Mouse (Mus musculus) liver, embryonic 12.5 days (tissue): ENCODE measurements around the gene Pdcl3. TPM values are rescaled to one million over a fixed set of nuclear protein-coding genes. Genes with fewer than 3 reads are reported as not detected.
A peak's percentile ranks its signal among the peaks of the same experiment; 100 is the strongest.
"Not testable (repeated sequence)": the region's sequence is repeated elsewhere in the genome, so short reads cannot be mapped to it uniquely, and the experiment has no call there.

Experiments used
- ATAC-seq: fragments of 200-750 bp; cut with Nextera tagmentation; 2 replicates; pipeline ENCODE4 v1.8.0; 2017; ENCODE audit warnings: moderate number of reproducible peaks, mild to moderate bottlenecking, moderate library complexity
- H3K27ac ChIP-seq: fragments of 300-500 bp; sonication (generic); 2 replicates; pipeline ENCODE4 v1.5.1; 2016; ENCODE audit warnings: mild to moderate bottlenecking
- H3K27me3 ChIP-seq: fragments of 300-500 bp; sonication (generic); replicated peaks from 2 replicates; pipeline ENCODE4 v1.6.1; 2016; ENCODE audit warnings: mild to moderate bottlenecking, moderate library complexity
- H3K36me3 ChIP-seq: fragments of 300-500 bp; sonication (generic); 2 replicates; pipeline ENCODE4 v1.6.1; 2016; ENCODE audit warnings: mild to moderate bottlenecking, moderate library complexity
- H3K4me1 ChIP-seq: fragments of 300-500 bp; sonication (generic); 2 replicates; pipeline ENCODE4 v1.6.1; 2016
- H3K4me2 ChIP-seq: fragments of 300-500 bp; sonication (generic); 2 replicates; pipeline ENCODE4 v1.6.1; 2016; ENCODE audit warnings: mild to moderate bottlenecking, moderate library complexity
- H3K4me3 ChIP-seq: fragments of 300-500 bp; sonication (generic); 2 replicates; pipeline ENCODE4 v1.5.1; 2016; ENCODE audit warnings: mild to moderate bottlenecking, moderate library complexity
- H3K9ac ChIP-seq: fragments of 300-500 bp; sonication (generic); 2 replicates; pipeline ENCODE4 v1.6.1; 2016; ENCODE audit warnings: mild to moderate bottlenecking, moderate library complexity
- H3K9me3 ChIP-seq: fragments of 300-500 bp; sonication (generic); replicated peaks from 2 replicates; pipeline ENCODE4 v1.6.1; 2016; ENCODE audit warnings: mild to moderate bottlenecking, moderate library complexity
- WGBS: fragments of 180-500 bp; shearing (Covaris S2); methylation state at CpG from one replicate; pipeline ENCODE4 v1.1.7; 2016; ENCODE audit not compliant: insufficient replicate concordance; 5-methylcytosine and 5-hydroxymethylcytosine counted together
- polyA plus RNA-seq: library from polyadenylated mRNA; unstranded; fragments of >200 nt; fragmentation: Nextera tagmentation; extraction: Ambion mirVana; gene quantifications from 2 replicates; pipeline ENCODE4 v1.2.1, GENCODE M21; 2016

Pdcl3 gene
- polyA plus RNA-seq, 1 experiment from 2014 or later: 61.0 TPM

- H3K4me2 ChIP-seq: no peak overlapping the region
- WGBS: 73% methylated on average over 7 of the region's 7 CpGs
- no peak overlapping the region for H3K27ac ChIP-seq
- H3K4me3 ChIP-seq: no peak overlapping the region
- H3K9me3 ChIP-seq: no peaks in the 10 kb centered on the region
- H3K4me1 ChIP-seq: no peaks in the 10 kb centered on the region
- no peak for ATAC-seq
- H3K27me3 ChIP-seq: peaks cover 4% of the 10 kb centered on the region
- no peaks in the 10 kb centered on the region for H3K36me3 ChIP-seq
- no peak overlapping the region for H3K9ac ChIP-seq
Measured at GRCm38 (mm10) chr1:39029176-39029575, 43.8 kb downstream of the Pdcl3 start.

- H3K9me3 ChIP-seq: no peaks in the 10 kb centered on the region
- no peak overlapping the region for H3K27ac ChIP-seq
- 12% methylated on average over 7 of the region's 7 CpGs for WGBS
Measured at GRCm38 (mm10) chr1:39030108-39030507, 44.7 kb downstream of the Pdcl3 start.

GRCm38 (mm10) chr1:39035817-39036216 is 50.4 kb downstream of the Pdcl3 start:
- no peak overlapping the region for H3K27ac ChIP-seq
- ATAC-seq: no peak
- 70% methylated on average over 9 of the region's 9 CpGs for WGBS

More at GRCm38 (mm10) chr1:39030108-39030507, 44.7 kb downstream of the Pdcl3 start:
- Histone ChIP-seq H3K4me2 (peak overlapping the region; percentile 45), H3K27me3 (peaks cover 4% of the 10 kb centered on the region), H3K4me3 (peak overlapping the region; percentile 6; the same call in 1 of the 2 replicates), H3K36me3 (no peaks in the 10 kb centered on the region), H3K9ac (no peak overlapping the region), H3K4me1 (no peaks in the 10 kb centered on the region)
- ATAC-seq: no peak

GRCm38 (mm10) chr1:39042188-39042587 is 56.8 kb downstream of the Pdcl3 start:
- H3K4me2 ChIP-seq: no peak overlapping the region
- no peaks in the 10 kb centered on the region for H3K9me3 ChIP-seq
- H3K27me3 ChIP-seq: no peaks in the 10 kb centered on the region
- no peak overlapping the region for H3K27ac ChIP-seq
- H3K9ac ChIP-seq: no peak overlapping the region
- H3K36me3 ChIP-seq: no peaks in the 10 kb centered on the region
- no peak overlapping the region for H3K4me3 ChIP-seq
- ATAC-seq: no peak
- 68% methylated on average over 2 of the region's 2 CpGs for WGBS
- no peaks in the 10 kb centered on the region for H3K4me1 ChIP-seq

More at GRCm38 (mm10) chr1:39035817-39036216, 50.4 kb downstream of the Pdcl3 start:
- Histone ChIP-seq H3K9ac (no peak overlapping the region), H3K36me3 (no peaks in the 10 kb centered on the region), H3K4me1 (no peaks in the 10 kb centered on the region), H3K4me2 (no peak overlapping the region), H3K27me3 (no peaks in the 10 kb centered on the region), H3K4me3 (no peak overlapping the region), H3K9me3 (no peaks in the 10 kb centered on the region)

GRCm38 (mm10) chr1:39044442-39044841 is 59.0 kb downstream of the Pdcl3 start:
- H3K4me3 ChIP-seq, H3K4me2 ChIP-seq, H3K27me3 ChIP-seq, H3K36me3 ChIP-seq, H3K27ac ChIP-seq, ATAC-seq, H3K9ac ChIP-seq, H3K9me3 ChIP-seq, H3K4me1 ChIP-seq: not testable (repeated sequence)
- WGBS: 71% methylated on average over 1 of the region's 1 CpGs

- H3K9ac ChIP-seq: no peak overlapping the region
- H3K27ac ChIP-seq: no peak overlapping the region
- no peak for ATAC-seq
- H3K4me1 ChIP-seq: no peaks in the 10 kb centered on the region
- no peak overlapping the region for H3K4me3 ChIP-seq
- H3K4me2 ChIP-seq: no peak overlapping the region
- no peaks in the 10 kb centered on the region for H3K36me3 ChIP-seq
- no peaks in the 10 kb centered on the region for H3K27me3 ChIP-seq
- 41% methylated on average over 7 of the region's 7 CpGs for WGBS
- peaks cover 13% of the 10 kb centered on the region; the same call in 1 of the 2 replicates for H3K9me3 ChIP-seq
Measured at GRCm38 (mm10) chr1:39046689-39047088, 61.3 kb downstream of the Pdcl3 start.

Other genes starting within 250 kb of the Pdcl3 start
- 0.15 and 0.31 TPM in 2 replicates for gene Lonrf2, start 148.9 kb upstream of the Pdcl3 start, polyA plus RNA-seq
- 0.61 and 0.86 TPM in 2 replicates for gene Chst10, start 87.4 kb upstream of the Pdcl3 start, polyA plus RNA-seq
- gene Nms, start 46.5 kb upstream of the Pdcl3 start, polyA plus RNA-seq: not detected in 2 replicates
- 0.06 and 0.18 TPM in 2 replicates for gene Npas2, start 208.1 kb downstream of the Pdcl3 start, polyA plus RNA-seq